Mouse (Mus musculus) heart, embryonic 10.5 days (tissue): ENCODE results near the gene Arhgef10l. TPM values are rescaled to one million over a fixed set of nuclear protein-coding genes. Genes with fewer than 3 reads are reported as not detected.

Experiments used
- DNase-seq: peaks from one replicate; pipeline ENCODE4 v3.0.0-alpha.2; 2017; ENCODE audit warnings: low spot score
- H3K27ac ChIP-seq: fragments of 300-500 bp; sonication (generic); 2 replicates; pipeline ENCODE4 v1.5.1; 2016; ENCODE audit warnings: mild to moderate bottlenecking
- H3K27me3 ChIP-seq: fragments of 300-500 bp; sonication (generic); 2 replicates; pipeline ENCODE4 v1.6.1; 2016; ENCODE audit warnings: mild to moderate bottlenecking; ENCODE audit not compliant: poor library complexity, insufficient read depth, severe bottlenecking
- H3K36me3 ChIP-seq: fragments of 300-500 bp; sonication (generic); 2 replicates; pipeline ENCODE4 v1.6.1; 2016; ENCODE audit warnings: mild to moderate bottlenecking, moderate library complexity
- H3K4me1 ChIP-seq: fragments of 300-500 bp; sonication (generic); 2 replicates; pipeline ENCODE4 v1.6.1; 2016; ENCODE audit warnings: mild to moderate bottlenecking
- H3K4me3 ChIP-seq: fragments of 300-500 bp; sonication (generic); 2 replicates; pipeline ENCODE4 v1.5.1; 2016; ENCODE audit warnings: mild to moderate bottlenecking, moderate library complexity
- H3K9me3 ChIP-seq: fragments of 300-500 bp; sonication (generic); 2 replicates; pipeline ENCODE4 v1.6.1; 2016; ENCODE audit warnings: mild to moderate bottlenecking, moderate library complexity
- WGBS: fragments of 180-500 bp; shearing (Covaris S2); methylation state at CpG from one replicate; pipeline ENCODE4 v1.1.7; 2016; 5-methylcytosine and 5-hydroxymethylcytosine counted together
- polyA plus RNA-seq: library from polyadenylated mRNA; unstranded; fragments of >200 nt; fragmentation: Nextera tagmentation; extraction: Ambion mirVana; gene quantifications from 2 replicates; pipeline ENCODE4 v1.2.1, GENCODE M21; 2016

Arhgef10l gene
- polyA plus RNA-seq, 1 experiment from 2014 or later = 13.3 TPM

GRCm38 (mm10) chr4:140617391-140618385 lies 48.1 kb downstream of the Arhgef10l start:
- no peaks in the 10 kb centered on the region for H3K9me3 ChIP-seq
- peaks cover 51% of the 10 kb centered on the region for H3K4me1 ChIP-seq
- H3K4me3 ChIP-seq = no peak overlapping the region
- 64% methylated on average over 16 of the region's 16 CpGs for WGBS
- peak overlapping the region; percentile 54 for H3K27ac ChIP-seq
- no peaks in the 10 kb centered on the region for H3K27me3 ChIP-seq
- H3K36me3 ChIP-seq = peaks cover 17% of the 10 kb centered on the region
- DNase-seq = no peak

- Histone ChIP-seq H3K4me1 (peaks cover 55% of the 10 kb centered on the region), H3K36me3 (peaks cover 17% of the 10 kb centered on the region), H3K4me3 (no peak overlapping the region), H3K9me3 (no peaks in the 10 kb centered on the region), H3K27ac (peak overlapping the region; percentile 54), H3K27me3 (no peaks in the 10 kb centered on the region)
- WGBS = 90% methylated on average over 11 of the region's 11 CpGs
- DNase-seq = no peak
Observed at GRCm38 (mm10) chr4:140616894-140617293, 48.9 kb downstream of the Arhgef10l start.

- 0 out of 2 replicates have a peak overlapping the region, but pooled peaks have one; percentile 13 for H3K27ac ChIP-seq
- H3K36me3 ChIP-seq = peaks cover 17% of the 10 kb centered on the region
- no peak overlapping the region for H3K4me3 ChIP-seq
- 73% methylated on average over 7 of the region's 7 CpGs for WGBS
- DNase-seq = no peak
- H3K27me3 ChIP-seq = no peaks in the 10 kb centered on the region
- H3K9me3 ChIP-seq = no peaks in the 10 kb centered on the region
- peaks cover 58% of the 10 kb centered on the region for H3K4me1 ChIP-seq
Observed at GRCm38 (mm10) chr4:140616196-140616595, 49.6 kb downstream of the Arhgef10l start.

GRCm38 (mm10) chr4:140615771-140616170 lies 50.0 kb downstream of the Arhgef10l start:
- Histone ChIP-seq H3K9me3 (no peaks in the 10 kb centered on the region), H3K36me3 (peaks cover 17% of the 10 kb centered on the region), H3K27ac (peak overlapping the region; percentile 48; the same call in 1 of the 2 replicates), H3K4me3 (no peak overlapping the region), H3K4me1 (peaks cover 60% of the 10 kb centered on the region), H3K27me3 (no peaks in the 10 kb centered on the region)
- WGBS = 70% methylated on average over 7 of the region's 7 CpGs
- DNase-seq = no peak

- Histone ChIP-seq H3K36me3 (peaks cover 21% of the 10 kb centered on the region), H3K9me3 (no peaks in the 10 kb centered on the region), H3K27ac (no peak overlapping the region), H3K4me1 (peaks cover 60% of the 10 kb centered on the region), H3K27me3 (no peaks in the 10 kb centered on the region), H3K4me3 (no peak overlapping the region)
- WGBS = 87% methylated on average over 5 of the region's 5 CpGs
- no peak for DNase-seq
Observed at GRCm38 (mm10) chr4:140614553-140614952, 51.3 kb downstream of the Arhgef10l start.

GRCm38 (mm10) chr4:140614145-140614544 lies 51.7 kb downstream of the Arhgef10l start:
- Histone ChIP-seq H3K27ac (no peak overlapping the region), H3K4me3 (no peak overlapping the region), H3K36me3 (peaks cover 25% of the 10 kb centered on the region), H3K9me3 (no peaks in the 10 kb centered on the region), H3K27me3 (no peaks in the 10 kb centered on the region), H3K4me1 (peaks cover 60% of the 10 kb centered on the region)
- no peak for DNase-seq
- 82% methylated on average over 6 of the region's 6 CpGs for WGBS

- Histone ChIP-seq H3K4me1 (peaks cover 49% of the 10 kb centered on the region), H3K27ac (peak overlapping the region; percentile 75), H3K9me3 (no peaks in the 10 kb centered on the region), H3K36me3 (peaks cover 50% of the 10 kb centered on the region), H3K27me3 (no peaks in the 10 kb centered on the region), H3K4me3 (no peak overlapping the region)
- WGBS = 11% methylated on average over 12 of the region's 12 CpGs
- no peak for DNase-seq
Observed at GRCm38 (mm10) chr4:140610841-140611609, 54.8 kb downstream of the Arhgef10l start.

GRCm38 (mm10) chr4:140608228-140608720 lies 57.5 kb downstream of the Arhgef10l start:
- no peak overlapping the region for H3K4me3 ChIP-seq
- H3K36me3 ChIP-seq = peaks cover 39% of the 10 kb centered on the region
- H3K27ac ChIP-seq = no peak overlapping the region
- H3K4me1 ChIP-seq = peaks cover 40% of the 10 kb centered on the region
- H3K9me3 ChIP-seq = no peaks in the 10 kb centered on the region
- DNase-seq = no peak
- no peaks in the 10 kb centered on the region for H3K27me3 ChIP-seq
- WGBS = 74% methylated on average over 9 of the region's 9 CpGs

GRCm38 (mm10) chr4:140606779-140607178 lies 59.0 kb downstream of the Arhgef10l start:
- no peaks in the 10 kb centered on the region for H3K9me3 ChIP-seq
- H3K27me3 ChIP-seq = no peaks in the 10 kb centered on the region
- 80% methylated on average over 7 of the region's 7 CpGs for WGBS
- no peak for DNase-seq
- no peak overlapping the region for H3K27ac ChIP-seq
- peaks cover 38% of the 10 kb centered on the region for H3K4me1 ChIP-seq
- peaks cover 39% of the 10 kb centered on the region for H3K36me3 ChIP-seq
- H3K4me3 ChIP-seq = no peak overlapping the region

GRCm38 (mm10) chr4:140606197-140606596 lies 59.6 kb downstream of the Arhgef10l start:
- no peak for DNase-seq
- H3K4me3 ChIP-seq = no peak overlapping the region
- no peak overlapping the region for H3K27ac ChIP-seq
- H3K9me3 ChIP-seq = no peaks in the 10 kb centered on the region
- peaks cover 33% of the 10 kb centered on the region for H3K4me1 ChIP-seq
- H3K36me3 ChIP-seq = peaks cover 39% of the 10 kb centered on the region
- WGBS = 82% methylated on average over 7 of the region's 7 CpGs
- no peaks in the 10 kb centered on the region for H3K27me3 ChIP-seq

- DNase-seq = no peak
- Histone ChIP-seq H3K9me3 (no peaks in the 10 kb centered on the region), H3K36me3 (peaks cover 39% of the 10 kb centered on the region), H3K4me1 (peaks cover 29% of the 10 kb centered on the region), H3K27ac (no peak overlapping the region), H3K4me3 (no peak overlapping the region), H3K27me3 (no peaks in the 10 kb centered on the region)
- WGBS = 83% methylated on average over 7 of the region's 7 CpGs
Observed at GRCm38 (mm10) chr4:140605790-140606189, 60.0 kb downstream of the Arhgef10l start.

- H3K27me3 ChIP-seq = no peaks in the 10 kb centered on the region
- peaks cover 38% of the 10 kb centered on the region for H3K36me3 ChIP-seq
- peaks cover 23% of the 10 kb centered on the region for H3K4me1 ChIP-seq
- no peak for DNase-seq
- WGBS = 84% methylated on average over 6 of the region's 6 CpGs
- no peak overlapping the region for H3K27ac ChIP-seq
- no peaks in the 10 kb centered on the region for H3K9me3 ChIP-seq
- H3K4me3 ChIP-seq = no peak overlapping the region
Observed at GRCm38 (mm10) chr4:140605247-140605646, 60.6 kb downstream of the Arhgef10l start.

- Histone ChIP-seq H3K27ac (no peak overlapping the region), H3K27me3 (no peaks in the 10 kb centered on the region), H3K9me3 (no peaks in the 10 kb centered on the region), H3K4me1 (peaks cover 21% of the 10 kb centered on the region), H3K4me3 (no peak overlapping the region), H3K36me3 (peaks cover 35% of the 10 kb centered on the region)
- DNase-seq = no peak
- 92% methylated on average over 8 of the region's 8 CpGs for WGBS
Observed at GRCm38 (mm10) chr4:140604541-140604940, 61.3 kb downstream of the Arhgef10l start.
